Mouse (Mus musculus) liver, embryonic 11.5 days (tissue): ENCODE measurements around the gene Fam3b. TPM values are rescaled to one million over a fixed set of nuclear protein-coding genes. Genes with fewer than 3 reads are reported as not detected.

ENCODE experiments used
- ATAC-seq: fragments of 200-750 bp; cut with Nextera tagmentation; replicated peaks from 2 replicates; pipeline ENCODE4 v1.8.0; 2017; ENCODE audit warnings: moderate number of reproducible peaks, mild to moderate bottlenecking, moderate TSS enrichment, moderate library complexity; ENCODE audit not compliant: low FRiP score
- DNase-seq: peaks from one replicate; pipeline ENCODE4 v3.0.0-alpha.2; 2017; ENCODE audit warnings: low spot score
- H3K27ac ChIP-seq: fragments of 300-500 bp; sonication (generic); 2 replicates; pipeline ENCODE4 v1.5.1; 2014; ENCODE audit warnings: mild to moderate bottlenecking, low read depth, low read length, control low read depth
- H3K27me3 ChIP-seq: fragments of 300-500 bp; sonication (generic); replicated peaks from 2 replicates; pipeline ENCODE4 v1.6.1; 2014; ENCODE audit warnings: low read length, mixed read lengths; ENCODE audit not compliant: control insufficient read depth, insufficient read depth
- H3K36me3 ChIP-seq: fragments of 300-500 bp; sonication (generic); 2 replicates; pipeline ENCODE4 v1.6.1; 2014; ENCODE audit warnings: mild to moderate bottlenecking, low read length, moderate library complexity, mixed read lengths; ENCODE audit not compliant: control insufficient read depth, insufficient read depth
- H3K4me1 ChIP-seq: fragments of 300-500 bp; sonication (generic); replicated peaks from 2 replicates; pipeline ENCODE4 v1.6.1; 2014; ENCODE audit warnings: low read length, mixed read lengths; ENCODE audit not compliant: control insufficient read depth, insufficient read depth
- H3K4me2 ChIP-seq: fragments of 300-500 bp; sonication (generic); 2 replicates; pipeline ENCODE4 v1.6.1; 2014; ENCODE audit warnings: mild to moderate bottlenecking, control low read depth, moderate library complexity
- H3K4me3 ChIP-seq: fragments of 300-500 bp; sonication (generic); 2 replicates; pipeline ENCODE4 v1.5.1; 2014; ENCODE audit warnings: low read depth, low read length, control low read depth
- H3K9ac ChIP-seq: fragments of 300-500 bp; sonication (generic); 2 replicates; pipeline ENCODE4 v1.6.1; 2014; ENCODE audit warnings: low read depth, low read length, control low read depth
- H3K9me3 ChIP-seq: fragments of 300-500 bp; sonication (generic); 2 replicates; pipeline ENCODE4 v1.6.1; 2016; ENCODE audit warnings: low read length, inconsistent platforms, mixed read lengths; ENCODE audit not compliant: control insufficient read depth
- WGBS: fragments of 180-500 bp; shearing (Covaris S2); extraction: QIAGEN DNeasy Blood & Tissue Kit; methylation state at CpG from one replicate; pipeline ENCODE4 v1.1.7; 2014; 5-methylcytosine and 5-hydroxymethylcytosine counted together
- polyA plus RNA-seq: library from polyadenylated mRNA; unstranded; fragments of >200 nt; fragmentation: Nextera tagmentation; extraction: Ambion mirVana; gene quantifications from 2 replicates; pipeline ENCODE4 v1.2.1, GENCODE M21; 2014

Gene Fam3b
- polyA plus RNA-seq, 1 experiment from 2014 or later, result not detected

DNA sequence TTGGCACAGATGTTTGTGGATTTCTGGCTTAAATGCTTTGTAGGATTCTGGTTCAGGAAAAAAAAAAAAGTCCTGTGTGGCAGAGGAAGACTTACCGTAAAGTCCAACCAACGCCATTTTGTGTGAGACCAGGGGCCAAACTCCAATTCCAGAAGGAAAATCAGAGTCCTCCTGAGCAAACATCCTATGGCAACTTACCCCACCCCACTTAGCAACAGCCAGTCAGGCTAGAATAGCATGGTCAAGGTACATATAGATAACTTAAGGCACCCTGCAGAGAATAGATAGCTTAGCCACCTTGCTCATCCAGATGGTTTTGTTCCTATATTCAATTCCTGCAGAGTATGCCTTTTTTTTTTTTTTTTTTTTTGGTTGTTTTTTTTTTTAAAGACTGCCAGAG lies 14.6 kb upstream of the Fam3b start:
- WGBS, result 88% methylated on average over 2 of the region's 2 CpGs
- Histone ChIP-seq H3K4me1 (no peaks in the 10 kb centered on the region), H3K36me3 (no peaks in the 10 kb centered on the region), H3K27ac (no peak overlapping the region), H3K9ac (no peak overlapping the region), H3K4me3 (no peak overlapping the region), H3K4me2 (no peak overlapping the region), H3K27me3 (no peaks in the 10 kb centered on the region), H3K9me3 (no peaks in the 10 kb centered on the region)
- no peak for DNase-seq
- ATAC-seq, result no peak

DNA sequence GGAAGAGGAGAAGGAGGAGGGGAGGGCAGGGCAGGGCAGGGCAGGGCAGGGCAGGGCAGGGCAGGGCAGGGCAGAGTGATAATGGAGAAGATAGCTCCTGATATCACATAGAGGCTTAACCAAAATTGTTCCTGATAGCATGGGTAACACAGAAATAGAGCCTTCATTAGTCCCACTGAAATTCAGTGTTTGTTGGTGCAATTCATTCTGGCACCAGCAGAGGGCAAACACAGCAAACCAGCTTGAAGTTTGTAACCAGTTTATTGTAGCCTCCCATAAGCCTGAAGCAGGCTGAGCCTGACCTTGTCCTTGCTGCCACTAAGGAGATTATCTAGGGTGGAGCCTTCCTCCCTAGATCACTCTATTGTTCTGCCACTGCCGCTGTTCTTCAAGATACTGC lies 8.4 kb upstream of the Fam3b start:
- H3K4me1 ChIP-seq, result no peaks in the 10 kb centered on the region
- ATAC-seq, result 0 out of 2 replicates have a peak, but pooled peaks have one; percentile 15
- H3K9me3 ChIP-seq, result no peaks in the 10 kb centered on the region
- no peak overlapping the region for H3K9ac ChIP-seq
- H3K36me3 ChIP-seq, result no peaks in the 10 kb centered on the region
- H3K4me3 ChIP-seq, result no peak overlapping the region
- no peak overlapping the region for H3K4me2 ChIP-seq
- WGBS, result 4% methylated on average over 1 of the region's 1 CpGs
- peak; percentile 38 for DNase-seq
- no peak overlapping the region for H3K27ac ChIP-seq
- no peaks in the 10 kb centered on the region for H3K27me3 ChIP-seq

DNA sequence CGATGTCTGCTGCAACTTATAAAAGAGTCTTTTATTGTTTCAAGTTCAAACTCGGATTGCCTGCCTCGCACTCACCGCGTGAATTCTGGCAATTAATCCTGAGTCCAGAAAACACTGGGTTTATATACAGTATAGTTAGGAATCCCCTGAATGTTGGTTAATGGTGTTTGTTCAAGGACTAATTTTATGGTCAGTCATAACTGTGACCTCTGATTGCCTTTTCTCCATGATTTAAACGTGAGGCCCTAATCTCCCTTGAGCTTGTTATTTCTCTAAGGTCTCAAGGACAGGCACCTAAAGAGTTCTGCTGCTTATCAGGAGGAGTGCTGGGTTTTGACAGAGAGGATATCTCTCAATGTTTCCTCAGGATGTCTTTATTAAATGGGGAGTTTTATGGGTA lies 7.4 kb upstream of the Fam3b start:
- no peaks in the 10 kb centered on the region for H3K4me1 ChIP-seq
- WGBS, result 73% methylated on average over 6 of the region's 6 CpGs

GRCm38 (mm10) chr16:97516341-97516740 lies 1.7 kb upstream of the Fam3b start:
- no peak overlapping the region for H3K27ac ChIP-seq
- no peak for DNase-seq
- H3K4me1 ChIP-seq, result no peaks in the 10 kb centered on the region
- no peaks in the 10 kb centered on the region for H3K9me3 ChIP-seq
- H3K4me3 ChIP-seq, result no peak overlapping the region
- H3K27me3 ChIP-seq, result no peaks in the 10 kb centered on the region
- no peaks in the 10 kb centered on the region for H3K36me3 ChIP-seq
- no peak for ATAC-seq
- no peak overlapping the region for H3K9ac ChIP-seq
- WGBS, result 65% methylated on average over 3 of the region's 3 CpGs
- H3K4me2 ChIP-seq, result no peak overlapping the region

More for the DNA sequence above, 7.4 kb upstream of the Fam3b start:
- Histone ChIP-seq H3K9me3 (no peaks in the 10 kb centered on the region), H3K4me2 (no peak overlapping the region), H3K27me3 (no peaks in the 10 kb centered on the region), H3K9ac (no peak overlapping the region), H3K27ac (no peak overlapping the region), H3K36me3 (no peaks in the 10 kb centered on the region), H3K4me3 (no peak overlapping the region)
- DNase-seq, result no peak
- ATAC-seq, result no peak

DNA sequence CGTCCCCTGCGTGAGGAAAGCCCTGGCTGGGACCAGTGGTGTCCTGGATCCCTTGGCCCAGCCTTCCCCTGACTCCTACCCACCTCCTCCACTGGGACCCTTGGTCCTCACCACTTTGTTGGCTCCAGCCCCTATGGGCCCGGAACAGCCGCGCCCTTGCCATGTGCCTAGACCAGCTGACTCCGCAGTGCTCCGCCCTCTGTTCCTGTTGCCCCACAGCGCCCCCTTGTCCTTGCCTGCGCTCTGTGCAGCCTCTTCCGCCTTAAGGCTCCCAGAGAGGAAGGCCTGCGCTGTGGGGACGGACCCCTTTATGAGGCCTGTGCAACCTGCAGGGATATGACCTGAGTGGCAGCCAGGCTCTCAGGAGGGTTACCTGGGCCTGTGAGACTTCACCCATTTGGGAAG lies 2.3 kb downstream of the Fam3b start:
- no peak for ATAC-seq
- no peak for DNase-seq
- Histone ChIP-seq H3K27me3 (no peaks in the 10 kb centered on the region), H3K36me3 (no peaks in the 10 kb centered on the region), H3K4me1 (no peaks in the 10 kb centered on the region), H3K9ac (no peak overlapping the region), H3K4me3 (no peak overlapping the region), H3K27ac (no peak overlapping the region), H3K9me3 (no peaks in the 10 kb centered on the region), H3K4me2 (no peak overlapping the region)
- 86% methylated on average over 12 of the region's 12 CpGs for WGBS

- H3K9ac ChIP-seq, result no peak overlapping the region
These were observed 3.1 kb downstream of the Fam3b start for GRCm38 (mm10) chr16:97511495-97511894.

DNA sequence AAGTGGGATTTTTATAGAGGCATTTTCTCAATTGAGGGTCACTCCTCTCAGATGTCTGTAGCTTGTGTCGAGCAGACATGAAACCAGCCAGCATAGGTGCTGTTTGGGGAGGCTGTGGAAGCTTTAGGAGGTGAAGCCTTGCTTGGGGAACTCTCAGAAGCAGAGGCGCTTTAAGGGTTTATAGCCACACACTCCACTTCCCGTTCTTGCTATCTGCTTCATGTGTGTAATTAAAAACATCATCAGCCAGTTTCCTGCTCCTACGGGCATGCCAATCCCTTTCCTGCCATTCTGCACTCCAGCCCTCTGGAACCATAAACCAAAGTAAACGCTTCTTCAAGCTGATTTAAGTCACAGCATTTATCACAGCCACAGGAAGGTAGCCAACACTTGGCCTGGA lies 3.8 kb downstream of the Fam3b start:
- no peak overlapping the region for H3K4me2 ChIP-seq
- ATAC-seq (no peak), DNase-seq (no peak)
- 38% methylated on average over 5 of the region's 5 CpGs for WGBS
- H3K9me3 ChIP-seq, result no peaks in the 10 kb centered on the region
- no peaks in the 10 kb centered on the region for H3K4me1 ChIP-seq
- no peak overlapping the region for H3K4me3 ChIP-seq
- H3K9ac ChIP-seq, result no peak overlapping the region
- H3K27ac ChIP-seq, result no peak overlapping the region
- H3K27me3 ChIP-seq, result no peaks in the 10 kb centered on the region
- H3K36me3 ChIP-seq, result no peaks in the 10 kb centered on the region

More at GRCm38 (mm10) chr16:97511495-97511894, 3.1 kb downstream of the Fam3b start:
- Histone ChIP-seq H3K36me3 (no peaks in the 10 kb centered on the region), H3K4me3 (no peak overlapping the region), H3K27ac (no peak overlapping the region), H3K4me2 (no peak overlapping the region), H3K27me3 (no peaks in the 10 kb centered on the region), H3K9me3 (no peaks in the 10 kb centered on the region), H3K4me1 (no peaks in the 10 kb centered on the region)
- DNase-seq (no peak), ATAC-seq (no peak)

GRCm38 (mm10) chr16:97507783-97508182 lies 6.8 kb downstream of the Fam3b start:
- Histone ChIP-seq H3K36me3 (no peaks in the 10 kb centered on the region), H3K9me3 (no peaks in the 10 kb centered on the region), H3K4me1 (no peaks in the 10 kb centered on the region), H3K4me3 (no peak overlapping the region), H3K27me3 (no peaks in the 10 kb centered on the region), H3K9ac (no peak overlapping the region), H3K27ac (no peak overlapping the region), H3K4me2 (no peak overlapping the region)
- ATAC-seq, result no peak
- no peak for DNase-seq

DNA sequence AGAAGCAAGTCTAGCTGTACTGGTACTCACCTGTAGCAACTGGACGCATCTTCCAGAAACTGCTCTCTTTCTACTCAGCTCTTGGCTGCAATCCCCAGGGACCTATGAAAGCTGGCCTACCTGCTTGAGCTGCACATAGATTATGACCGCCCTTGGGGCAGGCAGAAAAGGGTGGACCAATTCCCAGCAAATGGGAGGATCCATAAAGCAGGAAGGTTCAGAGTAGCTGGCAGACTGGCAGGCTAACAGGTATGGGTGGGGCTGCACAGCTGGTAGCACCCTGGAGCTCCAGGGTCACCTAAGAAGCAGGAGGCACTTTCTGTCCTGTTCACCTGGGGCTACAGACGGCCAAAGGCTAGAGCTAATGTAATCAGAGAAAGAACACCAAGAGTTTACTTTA lies 9.8 kb downstream of the Fam3b start:
- no peak overlapping the region for H3K4me2 ChIP-seq
- DNase-seq, result no peak
- no peak for ATAC-seq
- H3K4me1 ChIP-seq, result no peaks in the 10 kb centered on the region
- 84% methylated on average over 3 of the region's 3 CpGs for WGBS
- H3K9ac ChIP-seq, result no peak overlapping the region
- no peaks in the 10 kb centered on the region for H3K9me3 ChIP-seq
- no peak overlapping the region for H3K27ac ChIP-seq
- H3K27me3 ChIP-seq, result no peaks in the 10 kb centered on the region
- no peak overlapping the region for H3K4me3 ChIP-seq
- H3K36me3 ChIP-seq, result no peaks in the 10 kb centered on the region
